Mouse (Mus musculus): ENCODE measurements at regions not wholly inside any gene's neighbourhood (a gene's known extent, or its start where the extent isn't known, plus 50 kb on each side); places are given as distances from the start of the nearest gene placed in this dataset.
A peak's percentile ranks its signal among the peaks of the same experiment; 100 is the strongest.

GRCm38 (mm10) chr1:60665329-60665728, 51.3 kb upstream of the Cd28 start:
- Histone ChIP-seq H3K27ac (no peak overlapping the region), H3K4me3 (no peak overlapping the region), H3K36me3 (no peaks in the 10 kb centered on the region), H3K27me3 (no peaks in the 10 kb centered on the region), H3K4me1 (replicated peaks) (peaks cover 10% of the 10 kb centered on the region), H3K9me3 (replicated peaks) (no peaks in the 10 kb centered on the region), H3K9ac (no peak overlapping the region), H3K4me2 (no peak overlapping the region)
- no peak for ATAC-seq (replicated peaks; ENCODE audit: insufficient number of reproducible peaks, insufficient read depth, low FRiP score, low read depth)
- WGBS, result 62% methylated on average over 5 of the region's 5 CpGs

GRCm38 (mm10) chr1:60662301-60662986, 54.2 kb upstream of the Cd28 start:
- Histone ChIP-seq H3K27ac (peak overlapping the region; percentile 31; the same call in 1 of the 2 replicates), H3K4me1 (replicated peaks) (peaks cover 17% of the 10 kb centered on the region)
- no peak for ATAC-seq (replicated peaks; ENCODE audit: insufficient number of reproducible peaks, insufficient read depth, low FRiP score, low read depth)

GRCm38 (mm10) chr1:60661857-60662256, 54.7 kb upstream of the Cd28 start:
- no peaks in the 10 kb centered on the region for H3K9me3 ChIP-seq (replicated peaks)
- no peak overlapping the region for H3K4me2 ChIP-seq
- H3K4me3 ChIP-seq, result no peak overlapping the region
- no peak overlapping the region for H3K9ac ChIP-seq
- peaks cover 20% of the 10 kb centered on the region for H3K4me1 ChIP-seq (replicated peaks)
- no peaks in the 10 kb centered on the region for H3K27me3 ChIP-seq
- 0 out of 2 replicates have a peak overlapping the region, but pooled peaks have one; percentile 31 for H3K27ac ChIP-seq
- no peak for ATAC-seq (replicated peaks; ENCODE audit: insufficient number of reproducible peaks, insufficient read depth, low FRiP score, low read depth)
- 51% methylated on average over 2 of the region's 2 CpGs for WGBS
- H3K36me3 ChIP-seq, result no peaks in the 10 kb centered on the region

More at GRCm38 (mm10) chr1:60662301-60662986, 54.2 kb upstream of the Cd28 start:
- Histone ChIP-seq H3K27me3 (no peaks in the 10 kb centered on the region), H3K9ac (0 out of 2 replicates have a peak overlapping the region, but pooled peaks have one; percentile 4), H3K4me3 (no peak overlapping the region), H3K36me3 (no peaks in the 10 kb centered on the region), H3K9me3 (replicated peaks) (no peaks in the 10 kb centered on the region), H3K4me2 (peak overlapping the region; percentile 25; the same call in 1 of the 2 replicates)
- WGBS, result 21% methylated on average over 9 of the region's 9 CpGs

- Histone ChIP-seq H3K4me2 (no peak overlapping the region), H3K27me3 (no peaks in the 10 kb centered on the region), H3K9me3 (replicated peaks) (no peaks in the 10 kb centered on the region), H3K27ac (no peak overlapping the region), H3K9ac (no peak overlapping the region), H3K4me3 (no peak overlapping the region), H3K36me3 (no peaks in the 10 kb centered on the region), H3K4me1 (replicated peaks) (peaks cover 38% of the 10 kb centered on the region)
- WGBS, result 68% methylated on average over 1 of the region's 1 CpGs
- no peak for ATAC-seq (replicated peaks; ENCODE audit: insufficient number of reproducible peaks, insufficient read depth, low FRiP score, low read depth)
Measured at GRCm38 (mm10) chr1:60659604-60660003, 57.0 kb upstream of the Cd28 start.

- H3K36me3 ChIP-seq, result no peaks in the 10 kb centered on the region
- peaks cover 41% of the 10 kb centered on the region for H3K4me1 ChIP-seq (replicated peaks)
- no peak overlapping the region for H3K9ac ChIP-seq
- no peak for ATAC-seq (replicated peaks; ENCODE audit: insufficient number of reproducible peaks, insufficient read depth, low FRiP score, low read depth)
- WGBS, result 71% methylated on average over 2 of the region's 2 CpGs
- H3K9me3 ChIP-seq (replicated peaks), result no peaks in the 10 kb centered on the region
- no peak overlapping the region for H3K4me2 ChIP-seq
- no peaks in the 10 kb centered on the region for H3K27me3 ChIP-seq
- no peak overlapping the region for H3K4me3 ChIP-seq
- no peak overlapping the region for H3K27ac ChIP-seq
Measured at GRCm38 (mm10) chr1:60659041-60659440, 57.6 kb upstream of the Cd28 start.

- Histone ChIP-seq H3K36me3 (no peaks in the 10 kb centered on the region), H3K4me3 (no peak overlapping the region), H3K27me3 (no peaks in the 10 kb centered on the region), H3K4me1 (replicated peaks) (peaks cover 41% of the 10 kb centered on the region), H3K27ac (no peak overlapping the region; the same call in 1 of the 2 replicates), H3K9ac (no peak overlapping the region), H3K4me2 (no peak overlapping the region), H3K9me3 (replicated peaks) (no peaks in the 10 kb centered on the region)
- 66% methylated on average over 4 of the region's 4 CpGs for WGBS
- ATAC-seq (replicated peaks; ENCODE audit: insufficient number of reproducible peaks, insufficient read depth, low FRiP score, low read depth), result no peak
Measured at GRCm38 (mm10) chr1:60658383-60658782, 58.2 kb upstream of the Cd28 start.

GRCm38 (mm10) chr1:60657511-60657910, 59.1 kb upstream of the Cd28 start:
- Histone ChIP-seq H3K36me3 (no peaks in the 10 kb centered on the region), H3K27ac (no peak overlapping the region), H3K4me3 (no peak overlapping the region), H3K4me2 (no peak overlapping the region), H3K4me1 (replicated peaks) (peaks cover 43% of the 10 kb centered on the region), H3K27me3 (no peaks in the 10 kb centered on the region), H3K9ac (no peak overlapping the region), H3K9me3 (replicated peaks) (no peaks in the 10 kb centered on the region)
- 75% methylated on average over 6 of the region's 6 CpGs for WGBS
- ATAC-seq (replicated peaks; ENCODE audit: insufficient number of reproducible peaks, insufficient read depth, low FRiP score, low read depth), result no peak

GRCm38 (mm10) chr1:60656976-60657375, 59.6 kb upstream of the Cd28 start:
- Histone ChIP-seq H3K27ac (peak overlapping the region; percentile 13; the same call in 1 of the 2 replicates), H3K9me3 (replicated peaks) (no peaks in the 10 kb centered on the region), H3K4me1 (replicated peaks) (peaks cover 42% of the 10 kb centered on the region), H3K9ac (no peak overlapping the region), H3K36me3 (no peaks in the 10 kb centered on the region), H3K4me3 (no peak overlapping the region), H3K27me3 (no peaks in the 10 kb centered on the region), H3K4me2 (no peak overlapping the region)
- WGBS, result 54% methylated on average over 4 of the region's 4 CpGs
- no peak for ATAC-seq (replicated peaks; ENCODE audit: insufficient number of reproducible peaks, insufficient read depth, low FRiP score, low read depth)

GRCm38 (mm10) chr1:60655691-60656595, 60.7 kb upstream of the Cd28 start:
- H3K4me1 ChIP-seq (replicated peaks), result peaks cover 41% of the 10 kb centered on the region
- 44% methylated on average over 6 of the region's 6 CpGs for WGBS

GRCm38 (mm10) chr1:60655206-60655605, 61.4 kb upstream of the Cd28 start:
- Histone ChIP-seq H3K36me3 (no peaks in the 10 kb centered on the region), H3K27ac (peak overlapping the region; percentile 58), H3K9me3 (replicated peaks) (no peaks in the 10 kb centered on the region), H3K27me3 (no peaks in the 10 kb centered on the region), H3K4me3 (no peak overlapping the region), H3K4me2 (no peak overlapping the region), H3K4me1 (replicated peaks) (peaks cover 47% of the 10 kb centered on the region), H3K9ac (no peak overlapping the region)
- peak; percentile 58 for ATAC-seq (replicated peaks; ENCODE audit: insufficient number of reproducible peaks, insufficient read depth, low FRiP score, low read depth)
- WGBS, result 11% methylated on average over 2 of the region's 2 CpGs

More at GRCm38 (mm10) chr1:60655691-60656595, 60.7 kb upstream of the Cd28 start:
- Histone ChIP-seq H3K36me3 (no peaks in the 10 kb centered on the region), H3K27ac (peak overlapping the region; percentile 58), H3K9ac (no peak overlapping the region), H3K4me2 (no peak overlapping the region), H3K4me3 (no peak overlapping the region), H3K27me3 (no peaks in the 10 kb centered on the region), H3K9me3 (replicated peaks) (no peaks in the 10 kb centered on the region)
- no peak for ATAC-seq (replicated peaks; ENCODE audit: insufficient number of reproducible peaks, insufficient read depth, low FRiP score, low read depth)

GRCm38 (mm10) chr1:60652570-60653011, 64.0 kb upstream of the Cd28 start:
- peaks cover 46% of the 10 kb centered on the region for H3K4me1 ChIP-seq (replicated peaks)

More at GRCm38 (mm10) chr1:60652570-60653011, 64.0 kb upstream of the Cd28 start:
- Histone ChIP-seq H3K27me3 (no peaks in the 10 kb centered on the region), H3K27ac (peak overlapping the region; percentile 56), H3K36me3 (no peaks in the 10 kb centered on the region), H3K4me3 (no peak overlapping the region), H3K9me3 (replicated peaks) (no peaks in the 10 kb centered on the region), H3K9ac (no peak overlapping the region), H3K4me2 (no peak overlapping the region)
- WGBS, result 27% methylated on average over 4 of the region's 4 CpGs
- peak; percentile 53; the same call in 1 of the 2 replicates for ATAC-seq (replicated peaks; ENCODE audit: insufficient number of reproducible peaks, insufficient read depth, low FRiP score, low read depth)

Measured in heart, embryonic 15.5 days (tissue).